Mouse (Mus musculus) 3T3-L1 (cell line): ENCODE results near the gene Mxd3.

Experiments
- DNase-seq: peaks from one replicate; pipeline ENCODE4 v3.0.0-alpha.2; 2015; ENCODE audit warnings: low read depth, low spot score

The Mxd3 gene

DNA sequence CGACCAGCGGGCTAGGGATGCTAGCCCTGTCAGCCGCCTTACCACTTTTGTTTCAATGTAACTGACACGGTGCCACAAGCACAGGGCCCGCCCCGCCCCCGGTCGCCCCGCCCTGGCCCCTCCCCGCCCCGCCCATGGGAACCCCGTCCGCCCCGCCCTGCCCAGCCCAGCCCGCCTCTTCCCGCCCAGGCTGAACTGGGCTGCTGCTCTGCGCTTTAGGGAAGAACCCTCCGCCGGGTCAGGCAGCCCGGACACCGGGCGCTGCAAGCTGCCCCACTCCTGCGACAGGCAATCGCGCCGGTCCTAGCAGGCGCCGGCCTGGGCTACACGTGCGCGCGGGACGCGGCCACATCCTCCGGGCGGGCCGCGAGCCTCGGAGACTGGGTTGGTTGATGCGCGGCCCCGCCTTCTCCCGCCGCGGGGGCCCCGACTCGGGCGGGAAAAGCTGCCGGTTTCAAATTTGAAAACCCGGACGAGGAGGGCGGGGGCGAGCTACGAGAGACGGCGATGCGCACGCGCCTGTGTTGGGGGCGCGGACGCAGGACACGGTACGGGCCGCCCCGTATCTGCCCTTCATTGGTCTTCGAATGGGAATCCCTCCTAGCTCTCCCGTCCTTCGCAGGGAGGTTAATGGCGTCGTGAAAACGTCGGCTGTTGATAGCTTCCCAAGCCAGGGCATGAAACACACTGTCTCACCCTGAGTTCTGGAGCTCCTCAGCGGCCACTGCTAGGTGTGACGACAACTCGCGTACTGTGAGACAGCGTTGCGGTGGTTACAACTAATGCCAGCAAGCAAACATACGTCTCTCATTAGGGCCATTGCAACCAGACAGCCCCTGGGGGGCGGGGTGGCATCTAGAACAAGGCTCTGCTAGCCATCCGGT, at the start of gene Mxd3:
Mxd3 (minus strand) TSS at position 141 of the 884 bp plus-strand sequence.
- peak; percentile 95 for DNase-seq

DNA sequence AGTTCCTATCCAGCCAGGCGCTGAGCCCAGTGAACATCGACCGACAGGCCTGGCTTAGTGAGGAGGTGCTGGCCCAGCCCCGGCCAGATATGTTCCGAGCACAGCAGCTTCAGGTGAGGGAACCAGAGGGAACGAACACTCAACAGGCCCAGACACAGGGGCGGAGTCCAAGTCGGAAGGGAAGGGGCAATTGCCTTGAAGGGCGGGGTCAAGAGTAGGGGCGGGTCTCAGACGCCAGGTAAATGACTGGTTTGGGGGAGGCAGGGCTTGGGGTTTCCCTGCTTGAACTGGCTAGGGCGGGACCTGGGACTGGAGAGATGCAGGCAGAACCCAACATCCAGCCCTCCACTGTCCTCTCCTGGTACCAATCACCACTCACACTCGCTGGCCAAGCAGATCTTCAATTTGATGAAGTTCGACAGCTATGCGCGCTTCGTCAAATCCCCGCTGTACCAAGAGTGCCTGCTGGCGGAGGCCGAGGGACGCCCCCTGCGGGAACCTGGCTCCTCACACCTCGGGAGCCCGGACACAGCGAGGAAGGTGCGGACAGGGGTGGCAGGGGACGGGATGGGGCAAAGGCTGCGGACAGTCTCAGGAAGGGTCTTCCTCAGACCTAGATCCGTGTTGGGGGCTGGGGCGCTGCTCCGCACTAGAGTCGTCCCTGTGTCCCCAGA, 49.4 kb upstream of the Mxd3 start:
- no peak for DNase-seq

- no peak for DNase-seq
Observed at GRCm38 (mm10) chr13:55375877-55376276, 46.3 kb upstream of the Mxd3 start.

GRCm38 (mm10) chr13:55374206-55374924, 44.7 kb upstream of the Mxd3 start:
- no peak for DNase-seq

DNA sequence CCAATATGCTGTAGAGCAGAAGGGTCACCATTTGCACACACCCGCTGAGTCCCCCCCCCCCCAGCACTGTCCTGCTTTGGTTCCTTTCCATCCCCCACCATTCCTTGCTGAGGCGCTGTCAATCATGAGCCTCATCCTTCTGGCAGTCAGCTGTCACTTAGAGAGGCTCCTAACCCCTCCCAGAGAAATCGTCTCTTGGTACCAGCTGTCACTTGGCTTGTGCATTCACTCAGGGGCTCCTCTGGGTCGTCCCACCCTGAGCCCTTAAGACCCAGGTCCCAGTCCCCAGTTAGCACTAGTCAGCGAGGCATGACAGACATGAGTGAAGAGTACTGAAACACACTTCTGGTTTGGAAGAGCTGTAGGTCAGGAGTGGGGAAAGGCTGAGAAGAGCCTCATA, 42.1 kb upstream of the Mxd3 start:
- no peak for DNase-seq

- no peak for DNase-seq
Observed at GRCm38 (mm10) chr13:55371007-55371681, 41.5 kb upstream of the Mxd3 start.

- no peak for DNase-seq
Observed at GRCm38 (mm10) chr13:55370234-55370633, 40.6 kb upstream of the Mxd3 start.

GRCm38 (mm10) chr13:55369531-55370114, 40.0 kb upstream of the Mxd3 start, which contains the start of gene Rgs14:
Rgs14 (plus strand) TSS chr13:55369732.
- no peak for DNase-seq

- peak; percentile 15 for DNase-seq
Observed at GRCm38 (mm10) chr13:55368401-55368800, 38.8 kb upstream of the Mxd3 start.

GRCm38 (mm10) chr13:55362453-55363060, 32.9 kb upstream of the Mxd3 start, which contains the start of gene Lman2:
Lman2 (minus strand) TSS chr13:55362783.
- DNase-seq: peak; percentile 99

DNA sequence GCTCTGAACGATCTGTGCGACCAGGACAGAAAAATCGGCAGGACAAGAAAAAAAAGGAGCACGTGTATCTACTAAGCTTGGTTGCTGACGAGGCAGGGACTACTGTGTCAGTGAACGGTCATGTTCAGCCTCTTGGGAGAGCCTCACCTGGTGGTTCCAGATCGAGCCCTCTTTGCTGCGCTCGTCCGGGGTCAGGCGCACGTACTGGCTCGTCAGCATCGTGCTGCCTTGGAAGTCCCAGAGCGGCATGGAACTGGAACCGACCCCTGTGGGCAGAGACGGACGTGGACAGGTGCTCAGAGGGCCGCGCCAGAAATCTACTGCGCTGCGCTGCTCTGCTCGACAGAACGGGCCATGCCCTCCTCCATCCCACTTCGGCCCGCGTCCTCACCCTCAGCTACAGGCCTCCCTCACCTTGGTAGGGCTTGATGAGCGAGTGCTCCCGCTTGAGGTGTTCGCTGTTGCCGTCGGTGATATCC, 32.4 kb upstream of the Mxd3 start:
- DNase-seq: no peak

DNA sequence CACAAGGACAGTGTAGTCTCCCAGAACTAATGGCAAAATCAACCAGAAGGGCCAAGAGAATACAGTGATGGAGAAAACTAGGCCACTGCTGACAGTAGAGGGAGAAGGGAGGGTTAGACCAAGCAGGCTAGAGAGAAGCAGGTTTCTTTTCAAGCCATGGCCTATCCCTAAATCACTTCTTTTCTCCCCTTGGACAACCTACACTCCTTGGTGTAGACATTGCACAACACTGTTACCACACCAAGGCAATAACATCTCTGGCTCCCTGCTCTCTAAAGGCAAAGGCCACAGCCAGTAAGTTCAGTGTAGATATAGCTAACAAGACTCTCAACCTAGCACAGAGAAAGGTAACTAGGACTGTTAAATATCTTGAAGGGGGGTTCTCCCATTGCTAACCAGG, 31.5 kb upstream of the Mxd3 start:
- peak; percentile 12 for DNase-seq

- DNase-seq: no peak
Observed at GRCm38 (mm10) chr13:55346745-55347144, 17.1 kb upstream of the Mxd3 start.

GRCm38 (mm10) chr13:55344286-55344685, 14.7 kb upstream of the Mxd3 start:
- no peak for DNase-seq

- no peak for DNase-seq
Observed at GRCm38 (mm10) chr13:55342469-55342868, 12.8 kb upstream of the Mxd3 start.

DNA sequence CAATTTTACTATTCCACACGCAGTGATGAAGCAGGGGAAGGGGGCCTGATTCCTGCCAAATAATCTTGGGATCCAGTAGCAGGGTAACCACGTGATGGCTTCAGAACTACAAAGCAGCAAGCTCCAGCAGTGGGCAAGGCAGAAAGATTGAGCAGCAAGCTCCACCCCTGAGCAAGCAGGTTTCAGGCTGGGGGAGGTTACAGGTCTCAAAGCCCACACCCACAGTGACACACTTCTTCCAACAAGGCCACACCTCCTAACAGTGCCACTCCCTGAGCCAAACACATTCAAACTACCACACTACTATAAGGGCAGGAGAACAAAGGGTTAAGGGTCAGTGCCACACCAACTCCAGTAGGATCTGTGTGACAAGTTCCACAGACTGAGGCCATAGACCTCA, 9.6 kb upstream of the Mxd3 start:
- peak; percentile 61 for DNase-seq

- no peak for DNase-seq
Observed at GRCm38 (mm10) chr13:55338131-55339054, 8.8 kb upstream of the Mxd3 start.

- no peak for DNase-seq
Observed at GRCm38 (mm10) chr13:55337341-55337975, 7.8 kb upstream of the Mxd3 start.

GRCm38 (mm10) chr13:55335701-55336100, 6.1 kb upstream of the Mxd3 start:
- no peak for DNase-seq
